Mouse (Mus musculus) cortical plate, adult 2 months (tissue): Measurements from ENCODE around the gene Zfp410. TPM values are rescaled to one million over a fixed set of nuclear protein-coding genes. Genes with fewer than 3 reads are reported as not detected.

Experiments used
- H3K27ac ChIP-seq: fragments of 200-500 bp; 2 replicates; pipeline ENCODE4 v1.5.1; 2012; ENCODE audit warnings: low read length, control low read depth, inconsistent platforms; ENCODE audit not compliant: insufficient read depth
- H3K4me1 ChIP-seq: fragments of 200-500 bp; 2 replicates; pipeline ENCODE4 v1.6.1; 2011; ENCODE audit warnings: low read length; ENCODE audit not compliant: control insufficient read depth, insufficient read depth
- H3K4me3 ChIP-seq: fragments of 200-500 bp; 2 replicates; pipeline ENCODE4 v1.5.1; 2011; ENCODE audit warnings: mild to moderate bottlenecking, low read length, control low read depth; ENCODE audit not compliant: insufficient read depth
- CTCF ChIP-seq: fragments of 200-500 bp; IDR thresholded peaks from 2 replicates; pipeline ENCODE4 v1.5.1; 2011; ENCODE audit warnings: mild to moderate bottlenecking, control low read depth, low read length; ENCODE audit not compliant: insufficient read depth; ENCODE audit errors: extremely low read depth
- POLR2A ChIP-seq: fragments of 200-500 bp; IDR thresholded peaks from 2 replicates; pipeline ENCODE4 v1.6.1; 2011; ENCODE audit warnings: mild to moderate bottlenecking, low read length, control low read depth; ENCODE audit not compliant: insufficient read depth; ENCODE audit errors: extremely low read depth
- polyA plus RNA-seq: library from polyadenylated mRNA; depleted of rRNA; stranded (reverse); fragments of >200 nt; gene quantifications from 2 replicates; pipeline ENCODE4 v1.2.3, GENCODE M21; 2012; rRNA removed

Zfp410 gene
- polyA plus RNA-seq, 1 experiment = 36.0 TPM

GRCm38 (mm10) chr12:84382369-84382768 is 65.7 kb downstream of the Zfp410 start:
- Histone ChIP-seq H3K4me3 (no peak overlapping the region), H3K4me1 (no peaks in the 10 kb centered on the region), H3K27ac (no peak overlapping the region)
- TF ChIP-seq CTCF (no peak), POLR2A (no peak)

GRCm38 (mm10) chr12:84384644-84385081 is 68.0 kb downstream of the Zfp410 start:
- TF ChIP-seq CTCF (no peak), POLR2A (no peak)
- Histone ChIP-seq H3K27ac (no peak overlapping the region), H3K4me1 (no peaks in the 10 kb centered on the region), H3K4me3 (no peak overlapping the region)

DNA sequence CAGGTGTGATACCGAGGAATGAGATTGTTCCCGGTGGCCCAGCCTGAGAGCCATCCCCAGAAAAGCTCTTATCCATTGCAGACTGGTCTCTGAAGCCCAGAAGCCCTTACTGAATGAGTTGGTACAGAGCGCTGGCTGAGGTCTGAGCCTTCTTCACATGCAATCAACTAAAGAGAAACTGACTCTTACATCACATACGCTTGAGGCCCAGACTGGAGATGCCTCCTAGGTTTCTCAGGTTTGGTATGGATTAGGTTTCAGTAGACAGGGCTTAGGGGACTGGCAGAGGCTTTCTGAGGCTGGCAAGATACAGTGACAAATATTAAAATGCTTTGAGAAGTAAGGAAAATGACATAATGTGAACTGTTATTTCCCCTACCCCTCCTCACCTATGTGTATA is 68.8 kb downstream of the Zfp410 start:
- no peak overlapping the region for H3K27ac ChIP-seq
- no peaks in the 10 kb centered on the region for H3K4me1 ChIP-seq
- TF ChIP-seq CTCF (no peak), POLR2A (no peak)
- no peak overlapping the region for H3K4me3 ChIP-seq

GRCm38 (mm10) chr12:84388097-84388496 is 71.4 kb downstream of the Zfp410 start:
- Histone ChIP-seq H3K4me3 (no peak overlapping the region), H3K27ac (no peak overlapping the region), H3K4me1 (no peaks in the 10 kb centered on the region)
- TF ChIP-seq CTCF = no peak
- no peak for TF ChIP-seq POLR2A

DNA sequence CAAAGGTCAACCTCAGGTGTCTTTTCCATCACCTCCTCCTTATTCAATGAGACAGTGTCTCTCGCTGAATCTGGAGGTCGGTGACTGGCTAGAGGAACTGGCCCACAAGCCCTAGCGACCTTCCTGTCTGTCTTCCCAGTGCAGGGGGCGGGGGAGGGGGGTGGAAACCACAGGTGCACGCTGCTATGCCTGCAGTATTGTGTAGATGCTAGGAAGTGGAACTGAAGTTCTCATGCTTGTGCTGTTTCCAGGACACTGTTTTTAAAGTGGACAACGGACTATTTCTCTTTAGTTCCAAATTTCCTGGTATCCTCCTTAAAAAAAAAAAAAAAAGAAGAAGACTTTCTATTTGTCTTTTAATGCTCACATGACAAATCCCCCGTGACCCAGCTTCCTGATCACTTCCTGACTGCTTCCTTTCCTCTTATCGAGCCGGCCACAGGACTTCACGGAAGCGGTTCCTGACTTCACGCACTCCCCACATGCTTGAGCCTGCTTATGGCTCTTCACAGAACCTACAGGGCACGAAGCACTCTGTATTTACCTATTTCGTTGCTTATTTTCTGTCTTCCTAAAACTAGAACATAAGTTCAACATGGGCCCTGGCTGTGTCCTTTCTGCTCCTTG is 72.2 kb downstream of the Zfp410 start:
- Histone ChIP-seq H3K27ac (no peak overlapping the region), H3K4me3 (no peak overlapping the region), H3K4me1 (no peaks in the 10 kb centered on the region)
- TF ChIP-seq POLR2A (no peak), CTCF (no peak)

- H3K4me3 ChIP-seq = no peak overlapping the region
- no peak overlapping the region for H3K27ac ChIP-seq
- H3K4me1 ChIP-seq = no peaks in the 10 kb centered on the region
- TF ChIP-seq CTCF (no peak), POLR2A (no peak)
Measured at GRCm38 (mm10) chr12:84390336-84390735, 73.7 kb downstream of the Zfp410 start.

DNA sequence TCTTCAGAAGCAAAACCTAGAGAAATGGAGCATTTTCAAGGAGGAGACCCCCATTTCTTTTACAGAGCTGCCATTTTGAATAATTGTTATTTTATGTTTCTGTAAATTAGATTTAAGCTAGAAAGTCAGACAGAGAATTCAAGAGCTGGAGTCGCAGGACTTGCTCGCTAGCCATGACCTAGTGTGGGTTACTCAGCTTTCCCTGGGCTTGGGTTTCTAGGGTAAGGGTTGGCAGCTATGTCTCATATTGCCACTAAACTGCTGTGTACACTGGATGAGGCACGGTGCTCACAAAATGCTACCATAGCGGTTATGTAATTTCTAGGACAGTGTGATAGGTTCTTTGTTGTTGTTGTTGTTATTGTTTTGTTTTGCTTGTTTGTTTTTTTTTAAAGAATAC is 76.0 kb downstream of the Zfp410 start:
- H3K4me1 ChIP-seq = no peaks in the 10 kb centered on the region
- no peak overlapping the region for H3K4me3 ChIP-seq
- H3K27ac ChIP-seq = no peak overlapping the region
- TF ChIP-seq POLR2A = no peak
- no peak for TF ChIP-seq CTCF

Other genes starting within 250 kb of the Zfp410 start
- 4.1 and 4.2 TPM in 2 replicates for gene Acot5, start 247.5 kb upstream of the Zfp410 start, polyA plus RNA-seq
- 5.0 TPM in 2 replicates for gene Acot6, start 216.2 kb upstream of the Zfp410 start, polyA plus RNA-seq
- gene Dnal1, start 202.5 kb upstream of the Zfp410 start, polyA plus RNA-seq = 46.6 and 48.0 TPM in 2 replicates
- gene Pnma1, start 168.4 kb upstream of the Zfp410 start, polyA plus RNA-seq = 3.0 and 3.7 TPM in 2 replicates
- gene Elmsan1, start 98.0 kb upstream of the Zfp410 start, polyA plus RNA-seq = 6.9 and 7.3 TPM in 2 replicates
- 30.3 and 31.0 TPM in 2 replicates for gene Ptgr2, start 31.6 kb upstream of the Zfp410 start, polyA plus RNA-seq
- 31.7 and 33.2 TPM in 2 replicates for gene Coq6, start 44.8 kb downstream of the Zfp410 start, polyA plus RNA-seq
- gene Fam161b, start 45.0 kb downstream of the Zfp410 start, polyA plus RNA-seq = 14.6 and 15.6 TPM in 2 replicates
- gene Entpd5, start 92.2 kb downstream of the Zfp410 start, polyA plus RNA-seq = 20.3 and 24.6 TPM in 2 replicates
- 7.5 and 7.8 TPM in 2 replicates for gene Bbof1, start 92.2 kb downstream of the Zfp410 start, polyA plus RNA-seq
- gene Rnf113a2, start 100.3 kb downstream of the Zfp410 start, polyA plus RNA-seq = 14.4 and 15.1 TPM in 2 replicates
- gene Aldh6a1, start 134.2 kb downstream of the Zfp410 start, polyA plus RNA-seq = 55.8 and 56.9 TPM in 2 replicates
- 31.4 and 41.0 TPM in 2 replicates for gene Lin52, start 134.6 kb downstream of the Zfp410 start, polyA plus RNA-seq